Mouse (Mus musculus) E14TG2a.4 (cell line): ENCODE results near the gene Mbd5.

ENCODE experiments used
- CTCF ChIP-seq: conservative IDR thresholded peaks from 2 replicates; pipeline ENCODE4 v1.5.1; 2014; ENCODE audit warnings: low read length
- NANOG ChIP-seq: IDR thresholded peaks from 2 replicates; pipeline ENCODE4 v1.6.1; 2014; ENCODE audit warnings: borderline replicate concordance, low read length, mixed read lengths

- no peak for TF ChIP-seq CTCF
- no peak for TF ChIP-seq NANOG
Observed at GRCm38 (mm10) chr2:49283583-49283982, 334.3 kb downstream of the Mbd5 start.
